Mouse (Mus musculus) Patski (cell line): ENCODE data around the gene Enox1. TPM values are rescaled to one million over a fixed set of nuclear protein-coding genes. Genes with fewer than 3 reads are reported as not detected.
"Not testable (repeated sequence)": the region's sequence is repeated elsewhere in the genome, so short reads cannot be mapped to it uniquely, and the experiment has no call there.

Source experiments
- ATAC-seq: fragments of 100-300 bp; one replicate; pipeline ENCODE4 v1.8.0; 2021
- CTCF ChIA-PET: fragments of 350-600 bp; sonication (Branson Sonifier 250); formaldehyde crosslinking; loops from one replicate; lab custom pipeline; 2022; ENCODE audit warnings: inconsistent platforms; lab: Charles Lee
- POLR2A ChIA-PET: fragments of 350-600 bp; sonication (Branson Sonifier 250); formaldehyde crosslinking; loops from one replicate; lab custom pipeline; 2022; ENCODE audit warnings: antibody characterized with exemption, inconsistent platforms; lab: Charles Lee
- DNase-seq: peaks from one replicate; pipeline ENCODE4 v3.0.0-alpha.2; 2011; ENCODE audit warnings: low read depth, low spot score
- H3K27me3 ChIP-seq: fragments of 371-371 bp; one replicate; pipeline ENCODE4 v1.5.1; 2021
- CTCF ChIP-seq: fragments of 100-300 bp; IDR thresholded peaks from one replicate; pipeline ENCODE4 v1.5.1; 2021
- in situ Hi-C: fragments of 300-500 bp; cut with MboI; formaldehyde crosslinking; loops from 3 replicates; pipeline ENCODE4 v1.11.1; 2018; ENCODE audit warnings: low pct_unique_long_range_greater_than_20kb, mixed read lengths
- polyA plus RNA-seq: library from polyadenylated mRNA; unstranded; gene quantifications from one replicate; pipeline ENCODE4 v1.2.3, GENCODE M21; 2021

Gene Enox1
- polyA plus RNA-seq, 1 experiment from 2014 or later, result 2.4 TPM

GRCm38 (mm10) chr14:77529621-77530020, 373.1 kb downstream of the Enox1 start:
- H3K27me3 ChIP-seq, result no peaks in the 10 kb centered on the region
- ChIA-PET POLR2A (no interaction called here), CTCF (no interaction called here)
- in situ Hi-C loops, result no loop called here
- no peak for ATAC-seq
- no peak for TF ChIP-seq CTCF
- no peak for DNase-seq

GRCm38 (mm10) chr14:77533638-77534037, 377.1 kb downstream of the Enox1 start:
- DNase-seq, result no peak
- in situ Hi-C loops, result no loop called here
- TF ChIP-seq CTCF, result peak; percentile 22
- H3K27me3 ChIP-seq, result no peaks in the 10 kb centered on the region
- ChIA-PET POLR2A (no interaction called here), CTCF (no interaction called here)
- ATAC-seq, result no peak

- no peak for TF ChIP-seq CTCF
- no peaks in the 10 kb centered on the region for H3K27me3 ChIP-seq
- ATAC-seq, result no peak
- in situ Hi-C loops, result no loop called here
- ChIA-PET POLR2A (interaction anchor here (0.6 kb wide), 1 partner anchor 773 kb away, joined by 4 read pairs; no protein-coding TSS in a partner anchor), CTCF (no interaction called here)
- DNase-seq, result no peak
Observed at GRCm38 (mm10) chr14:77534120-77534519, 377.6 kb downstream of the Enox1 start.

- in situ Hi-C loops, result no loop called here
- no peak for TF ChIP-seq CTCF
- DNase-seq, result no peak
- CTCF ChIA-PET, result no interaction called here
- ATAC-seq, result no peak
- no peaks in the 10 kb centered on the region for H3K27me3 ChIP-seq
- POLR2A ChIA-PET, result interaction anchor here (0.7 kb wide), 1 partner anchor 184 kb away, joined by 6 read pairs; no protein-coding TSS in a partner anchor
Observed at GRCm38 (mm10) chr14:77536592-77536991, 380.0 kb downstream of the Enox1 start.

- H3K27me3 ChIP-seq, DNase-seq, CTCF ChIA-PET, ATAC-seq, POLR2A ChIA-PET, in situ Hi-C loops: not testable (repeated sequence)
Observed at GRCm38 (mm10) chr14:77539563-77539962, 383.0 kb downstream of the Enox1 start.

- ChIA-PET POLR2A (no interaction called here), CTCF (no interaction called here)
- in situ Hi-C loops, result no loop called here
- ATAC-seq (no peak), DNase-seq (no peak)
- peak; percentile 30 for TF ChIP-seq CTCF
- H3K27me3 ChIP-seq, result no peaks in the 10 kb centered on the region
Observed at GRCm38 (mm10) chr14:77541925-77542324, 385.4 kb downstream of the Enox1 start.

GRCm38 (mm10) chr14:77546531-77547274, 390.1 kb downstream of the Enox1 start:
- POLR2A ChIA-PET, result no interaction called here
- TF ChIP-seq CTCF, result no peak

GRCm38 (mm10) chr14:77547351-77547750, 390.8 kb downstream of the Enox1 start:
- no peaks in the 10 kb centered on the region for H3K27me3 ChIP-seq
- in situ Hi-C loops, result no loop called here
- DNase-seq, result no peak
- POLR2A ChIA-PET, result no interaction called here
- CTCF ChIA-PET, result no interaction called here
- TF ChIP-seq CTCF, result no peak
- ATAC-seq, result no peak

More at GRCm38 (mm10) chr14:77546531-77547274, 390.1 kb downstream of the Enox1 start:
- ATAC-seq (no peak), DNase-seq (no peak)
- in situ Hi-C loops, result no loop called here
- H3K27me3 ChIP-seq, result no peaks in the 10 kb centered on the region
- CTCF ChIA-PET, result no interaction called here

GRCm38 (mm10) chr14:77548963-77549362, 392.4 kb downstream of the Enox1 start:
- no peaks in the 10 kb centered on the region for H3K27me3 ChIP-seq
- ChIA-PET POLR2A (no interaction called here), CTCF (no interaction called here)
- DNase-seq (no peak), ATAC-seq (no peak)
- in situ Hi-C loops, result no loop called here
- no peak for TF ChIP-seq CTCF

GRCm38 (mm10) chr14:77557446-77558070, 401.0 kb downstream of the Enox1 start:
- DNase-seq (no peak), ATAC-seq (no peak)
- no peaks in the 10 kb centered on the region for H3K27me3 ChIP-seq
- TF ChIP-seq CTCF, result no peak
- ChIA-PET POLR2A (no interaction called here), CTCF (no interaction called here)
- in situ Hi-C loops, result no loop called here

GRCm38 (mm10) chr14:77558910-77559309, 402.3 kb downstream of the Enox1 start:
- DNase-seq, result no peak
- no peak for TF ChIP-seq CTCF
- POLR2A ChIA-PET, result no interaction called here
- no peaks in the 10 kb centered on the region for H3K27me3 ChIP-seq
- ATAC-seq, result no peak
- in situ Hi-C loops, result no loop called here
- CTCF ChIA-PET, result no interaction called here
